7 mouse cellular contexts compared by ENCODE assay signal in genomic region chr6:148894888-148895772, GRCm38 (mm10). TPM values are rescaled to one million over a fixed set of nuclear protein-coding genes. Genes with fewer than 3 reads are reported as not detected.
DNase-seq lines count a peak whose midpoint lies in the region; ATAC-seq lines count a peak whose summit lies in the region.

No protein-coding gene starts in this region.

- no peaks in the 10 kb centered on the region for H3K27me3 ChIP-seq in limb, embryonic 10.5 days (ENCODE audit: low read depth, poor library complexity, severe bottlenecking)
- H3K27me3 ChIP-seq in midbrain, embryonic 15.5 days (replicated peaks), result no peaks in the 10 kb centered on the region

- peak overlapping the region; percentile 74 for H3K9ac ChIP-seq in midbrain, embryonic 15.5 days

- ATAC-seq in granulocyte monocyte progenitor cell, adult 5-6 weeks (replicated peaks; ENCODE audit: poor library complexity, severe bottlenecking), result peak; percentile 12
- no peak; the same call in 1 of the 2 replicates for ATAC-seq in midbrain, embryonic 15.5 days (replicated peaks)

- DNase-seq in right cerebral cortex, adult 2 months (ENCODE audit: low spot score in 2 of 2), result peak; percentile 9 to 31
- no peak for DNase-seq in right cerebral cortex, postnatal 25 days
- no peak for DNase-seq in limb, embryonic 10.5 days (ENCODE audit: low spot score)
- DNase-seq in urinary bladder, adult 2 months (ENCODE audit: low spot score), result no peak

- 22% methylated on average over 18 of the region's 18 CpGs for WGBS in limb, embryonic 10.5 days
- WGBS in midbrain, embryonic 15.5 days, result 16% methylated on average over 18 of the region's 18 CpGs

- H3K4me3 ChIP-seq in brown adipose tissue, adult 24 weeks (ENCODE audit: insufficient read depth, low read depth, low read length), result peak overlapping the region; percentile 62
- peak overlapping the region; percentile 87 for H3K4me3 ChIP-seq in limb, embryonic 10.5 days
- H3K4me3 ChIP-seq in midbrain, embryonic 15.5 days, result peak overlapping the region; percentile 74

- H3K9me3 ChIP-seq in limb, embryonic 10.5 days (replicated peaks), result no peaks in the 10 kb centered on the region
- H3K9me3 ChIP-seq in midbrain, embryonic 15.5 days, result no peaks in the 10 kb centered on the region

- peak overlapping the region; percentile 82 for H3K4me2 ChIP-seq in midbrain, embryonic 15.5 days

- no peak overlapping the region for H3K27ac ChIP-seq in brown adipose tissue, adult 24 weeks (replicated peaks; ENCODE audit: low read depth, low read length)
- H3K27ac ChIP-seq in limb, embryonic 10.5 days, result peak overlapping the region; percentile 93
- peak overlapping the region; percentile 92 for H3K27ac ChIP-seq in midbrain, embryonic 15.5 days

- H3K4me1 ChIP-seq in brown adipose tissue, adult 24 weeks (ENCODE audit: control insufficient read depth, insufficient read depth, insufficient read length, low read length), result no peaks in the 10 kb centered on the region
- peaks cover 16% of the 10 kb centered on the region for H3K4me1 ChIP-seq in limb, embryonic 10.5 days
- peaks cover 10% of the 10 kb centered on the region for H3K4me1 ChIP-seq in midbrain, embryonic 15.5 days

- no peaks in the 10 kb centered on the region for H3K36me3 ChIP-seq in limb, embryonic 10.5 days
- H3K36me3 ChIP-seq in midbrain, embryonic 15.5 days (replicated peaks), result no peaks in the 10 kb centered on the region

RNA-seq across cellular contexts. Expression of gene Caprin2, which starts 0.9 kb away (rescaled TPM):
- polyA plus RNA-seq in brown adipose tissue, adult 24 weeks (2012; ENCODE audit: insufficient read depth, insufficient read length, missing spikeins), result 3.3 and 5.3 TPM in 2 replicates
- 5.0 and 7.7 TPM in 2 replicates for total RNA-seq in granulocyte monocyte progenitor cell, adult 5-6 weeks (2014; fragmentation: Nextera tagmentation)
- total RNA-seq in granulocyte monocyte progenitor cell, adult 5-6 weeks (2017), result 6.3 and 8.8 TPM in 2 replicates
- 15.9 and 18.2 TPM in 2 replicates for polyA plus RNA-seq in limb, embryonic 10.5 days (2016; fragmentation: Nextera tagmentation; extraction: Ambion mirVana)
- 11.0 and 14.2 TPM in 2 replicates for polyA plus RNA-seq in midbrain, embryonic 15.5 days (2015; fragmentation: Nextera tagmentation; extraction: Ambion mirVana)
- polyA plus RNA-seq in urinary bladder, adult 2 months (2012; rRNA removed), result 16.5 and 19.3 TPM in 2 replicates

RNA-seq across cellular contexts. Expression of gene Sinhcaf, which starts 51.1 kb away (rescaled TPM):
- 1.3 and 2.3 TPM in 2 replicates for polyA plus RNA-seq in brown adipose tissue, adult 24 weeks (2012; ENCODE audit: insufficient read depth, insufficient read length, missing spikeins)
- 45.4 and 55.1 TPM in 2 replicates for total RNA-seq in granulocyte monocyte progenitor cell, adult 5-6 weeks (2014; fragmentation: Nextera tagmentation)
- total RNA-seq in granulocyte monocyte progenitor cell, adult 5-6 weeks (2017), result 106 and 131 TPM in 2 replicates
- polyA plus RNA-seq in limb, embryonic 10.5 days (2016; fragmentation: Nextera tagmentation; extraction: Ambion mirVana), result 270 and 301 TPM in 2 replicates
- 52.1 and 57.9 TPM in 2 replicates for polyA plus RNA-seq in midbrain, embryonic 15.5 days (2015; fragmentation: Nextera tagmentation; extraction: Ambion mirVana)
- polyA plus RNA-seq in urinary bladder, adult 2 months (2012; rRNA removed), result 17.8 and 20.9 TPM in 2 replicates

Comparison
In these comparisons a context has a peak if more than half of its experiments do, and no peak if none do; other contexts are left out.
1. DNase-seq: peak in right cerebral cortex, adult 2 months (2 of 2); none in right cerebral cortex, postnatal 25 days (single experiment), limb, embryonic 10.5 days (single experiment) and urinary bladder, adult 2 months (single experiment).
2. Peak in every context shown above with its lines, with median percentiles within 50 percentile points of each other: H3K4me3 ChIP-seq.